Mouse (Mus musculus) embryonic fibroblast, embryonic 13.5 days (primary cell): ENCODE measurements at regions not wholly inside any gene's neighbourhood (a gene's known extent, or its start where the extent isn't known, plus 50 kb on each side); places are given as distances from the start of the nearest gene placed in this dataset.

ENCODE experiments used
- CTCF ChIP-seq: IDR thresholded peaks from 2 replicates; pipeline ENCODE4 v1.5.1; 2011; ENCODE audit warnings: mild to moderate bottlenecking, control low read depth, low read length, moderate library complexity, borderline replicate concordance; ENCODE audit not compliant: insufficient read depth
- POLR2A ChIP-seq: IDR thresholded peaks from 2 replicates; pipeline ENCODE4 v1.6.1; 2011; ENCODE audit warnings: low read depth, mild to moderate bottlenecking, control low read depth, low read length, moderate library complexity

GRCm38 (mm10) chr10:96336271-96336670 is 199.9 kb downstream of the Gm5426 start:
- TF ChIP-seq POLR2A, result no peak
- TF ChIP-seq CTCF, result no peak
